Mouse (Mus musculus) hindbrain, postnatal 0 days (tissue): Measurements from ENCODE around the gene Stag1. TPM values are rescaled to one million over a fixed set of nuclear protein-coding genes. Genes with fewer than 3 reads are reported as not detected.

ENCODE experiments used
- ATAC-seq: fragments of 200-750 bp; cut with Nextera tagmentation; 2 replicates; pipeline ENCODE4 v1.8.0; 2017; ENCODE audit warnings: mild to moderate bottlenecking, moderate TSS enrichment, moderate library complexity
- DNase-seq: peaks from one replicate; pipeline ENCODE4 v3.0.0-alpha.2; 2015; ENCODE audit warnings: low spot score
- H3K27ac ChIP-seq: fragments of 300-500 bp; sonication (generic); 2 replicates; pipeline ENCODE4 v1.5.1; 2014; ENCODE audit warnings: mild to moderate bottlenecking
- H3K27me3 ChIP-seq: fragments of 300-500 bp; sonication (generic); 2 replicates; pipeline ENCODE4 v1.6.1; 2014; ENCODE audit warnings: low read length, mixed read lengths; ENCODE audit not compliant: insufficient read depth
- H3K36me3 ChIP-seq: fragments of 300-500 bp; sonication (generic); 2 replicates; pipeline ENCODE4 v1.6.1; 2014; ENCODE audit warnings: low read length, mixed read lengths; ENCODE audit not compliant: insufficient read depth
- H3K4me1 ChIP-seq: fragments of 300-500 bp; sonication (generic); 2 replicates; pipeline ENCODE4 v1.6.1; 2014; ENCODE audit warnings: antibody characterized with exemption, low read length, mixed read lengths; ENCODE audit not compliant: insufficient read depth
- H3K4me2 ChIP-seq: fragments of 300-500 bp; sonication (generic); 2 replicates; pipeline ENCODE4 v1.6.1; 2014; ENCODE audit warnings: low read depth, mild to moderate bottlenecking, low read length, moderate library complexity, mixed read lengths
- H3K4me3 ChIP-seq: fragments of 300-500 bp; sonication (generic); 2 replicates; pipeline ENCODE4 v1.5.1; 2014; ENCODE audit warnings: low read length
- H3K9ac ChIP-seq: fragments of 300-500 bp; sonication (generic); replicated peaks from 2 replicates; pipeline ENCODE4 v1.6.1; 2014; ENCODE audit warnings: mild to moderate bottlenecking, low read length, moderate library complexity, mixed read lengths
- H3K9me3 ChIP-seq: fragments of 300-500 bp; sonication (generic); 2 replicates; pipeline ENCODE4 v1.6.1; 2016; ENCODE audit warnings: low read length, mixed read lengths
- CTCF ChIP-seq: IDR thresholded peaks from 2 replicates; pipeline ENCODE4 v1.5.1; 2016; ENCODE audit warnings: antibody characterized with exemption, control low read depth, low read depth
- WGBS: fragments of 180-500 bp; shearing (Covaris S2); extraction: QIAGEN DNeasy Blood & Tissue Kit; methylation state at CpG from one replicate; pipeline ENCODE4 v1.1.7; 2014; 5-methylcytosine and 5-hydroxymethylcytosine counted together
- polyA plus RNA-seq: library from polyadenylated mRNA; unstranded; fragments of >200 nt; fragmentation: Nextera tagmentation; extraction: Ambion mirVana; gene quantifications from 2 replicates; pipeline ENCODE4 v1.2.1, GENCODE M21; 2015
- total RNA-seq: library from RNA; depleted of rRNA; stranded (reverse); fragments of >200 nt; gene quantifications from 2 replicates; pipeline ENCODE4 v1.2.3, GENCODE M21; 2014

The Stag1 gene
- total and polyA plus RNA-seq, 2 experiments from 2014 or later: 26.1 to 33.9 TPM

GRCm38 (mm10) chr9:100645026-100645940, 47.7 kb downstream of the Stag1 start:
- DNase-seq (no peak), ATAC-seq (no peak)
- Histone ChIP-seq H3K36me3 (no peaks in the 10 kb centered on the region), H3K4me1 (peaks cover 6% of the 10 kb centered on the region; the same call in 1 of the 2 replicates), H3K9me3 (no peaks in the 10 kb centered on the region), H3K4me2 (peak overlapping the region; percentile 74), H3K4me3 (peak overlapping the region; percentile 81), H3K27me3 (no peaks in the 10 kb centered on the region), H3K27ac (no peak overlapping the region), H3K9ac (peak overlapping the region; percentile 94; the same call in 1 of the 2 replicates)
- 24% methylated on average over 8 of the region's 8 CpGs for WGBS
- TF ChIP-seq CTCF: no peak

- WGBS: 91% methylated on average over 2 of the region's 2 CpGs
- Histone ChIP-seq H3K9me3 (no peaks in the 10 kb centered on the region), H3K4me1 (peaks cover 6% of the 10 kb centered on the region; the same call in 1 of the 2 replicates), H3K27ac (no peak overlapping the region), H3K36me3 (no peaks in the 10 kb centered on the region), H3K4me2 (no peak overlapping the region), H3K9ac (no peak overlapping the region), H3K4me3 (no peak overlapping the region), H3K27me3 (no peaks in the 10 kb centered on the region)
- ATAC-seq (no peak), DNase-seq (no peak)
- TF ChIP-seq CTCF: no peak
These were observed 48.7 kb downstream of the Stag1 start for GRCm38 (mm10) chr9:100646276-100646675.

GRCm38 (mm10) chr9:100647774-100648323, 50.3 kb downstream of the Stag1 start:
- Histone ChIP-seq H3K36me3 (no peaks in the 10 kb centered on the region), H3K27me3 (no peaks in the 10 kb centered on the region), H3K9ac (no peak overlapping the region), H3K9me3 (no peaks in the 10 kb centered on the region), H3K27ac (no peak overlapping the region), H3K4me3 (no peak overlapping the region), H3K4me1 (no peaks in the 10 kb centered on the region), H3K4me2 (no peak overlapping the region)
- no peak for TF ChIP-seq CTCF
- 90% methylated on average over 2 of the region's 2 CpGs for WGBS
- ATAC-seq (no peak), DNase-seq (no peak)

- TF ChIP-seq CTCF: no peak
- DNase-seq (no peak), ATAC-seq (no peak)
- H3K36me3 ChIP-seq: no peaks in the 10 kb centered on the region
- no peak overlapping the region for H3K27ac ChIP-seq
- H3K27me3 ChIP-seq: no peaks in the 10 kb centered on the region
- 79% methylated on average over 3 of the region's 3 CpGs for WGBS
- no peak overlapping the region for H3K9ac ChIP-seq
- H3K4me2 ChIP-seq: no peak overlapping the region
- no peaks in the 10 kb centered on the region for H3K9me3 ChIP-seq
- no peaks in the 10 kb centered on the region for H3K4me1 ChIP-seq
- H3K4me3 ChIP-seq: no peak overlapping the region
These were observed 56.5 kb downstream of the Stag1 start for GRCm38 (mm10) chr9:100654104-100654503.

- WGBS: 96% methylated on average over 4 of the region's 4 CpGs
These were observed 58.5 kb downstream of the Stag1 start for GRCm38 (mm10) chr9:100656058-100656457.

GRCm38 (mm10) chr9:100660587-100660986, 63.0 kb downstream of the Stag1 start:
- Histone ChIP-seq H3K36me3 (no peaks in the 10 kb centered on the region), H3K27me3 (no peaks in the 10 kb centered on the region), H3K27ac (no peak overlapping the region), H3K9me3 (no peaks in the 10 kb centered on the region), H3K9ac (no peak overlapping the region), H3K4me1 (no peaks in the 10 kb centered on the region), H3K4me2 (no peak overlapping the region), H3K4me3 (no peak overlapping the region)
- ATAC-seq (no peak), DNase-seq (no peak)
- TF ChIP-seq CTCF: no peak

More at GRCm38 (mm10) chr9:100656058-100656457, 58.5 kb downstream of the Stag1 start:
- Histone ChIP-seq H3K4me1 (no peaks in the 10 kb centered on the region), H3K27ac (no peak overlapping the region), H3K4me2 (no peak overlapping the region), H3K27me3 (no peaks in the 10 kb centered on the region), H3K9me3 (no peaks in the 10 kb centered on the region), H3K9ac (no peak overlapping the region), H3K4me3 (no peak overlapping the region), H3K36me3 (no peaks in the 10 kb centered on the region)
- ATAC-seq (no peak), DNase-seq (no peak)
- TF ChIP-seq CTCF: no peak
